Mouse (Mus musculus) cerebellum, postnatal 4 days (tissue): ENCODE measurements around the gene Myo1a.

Experiments used
- DNase-seq, 2 experiments: peaks; one replicate each; pipeline ENCODE4 v3.0.0; 2022; ENCODE audit warnings: low spot score in 2 of 2, mixed read lengths in 1 of 2

Myo1a gene

DNA sequence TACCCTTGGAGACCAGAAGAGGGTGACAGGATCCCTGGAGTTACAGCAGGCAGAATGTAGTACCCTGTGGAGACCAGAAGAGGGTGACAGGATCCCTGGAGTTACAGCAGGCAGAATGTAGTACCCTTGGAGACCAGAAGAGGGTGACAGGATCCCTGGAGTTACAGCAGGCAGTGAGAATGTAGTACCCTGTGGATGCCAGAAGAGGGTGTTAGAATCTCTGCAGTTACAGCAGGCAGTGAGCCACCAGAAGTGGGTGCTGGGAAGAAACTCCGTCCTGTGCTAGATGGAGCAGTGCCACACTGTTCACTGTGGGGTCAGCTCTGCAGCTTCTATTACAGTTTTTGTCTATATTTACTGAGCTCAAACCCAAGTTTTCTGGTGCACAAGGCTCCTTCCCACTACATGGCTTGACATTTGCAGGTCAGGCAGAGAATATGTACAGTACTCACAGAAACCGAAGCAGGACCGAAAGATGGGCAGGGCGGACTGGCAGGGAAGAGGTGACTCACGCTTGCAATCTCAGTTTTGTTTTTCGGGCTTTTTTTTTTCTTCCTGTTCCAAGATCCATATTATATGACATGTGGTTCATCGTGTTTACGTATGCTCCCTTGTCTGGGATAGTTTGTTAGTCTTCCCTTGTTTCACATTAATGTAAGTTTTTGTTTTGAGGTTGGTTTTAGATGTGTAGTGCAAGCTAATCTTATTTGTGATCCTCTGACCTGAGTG, 30.0 kb upstream of the Myo1a start:
- DNase-seq, result peak; percentile 53 to 82

DNA sequence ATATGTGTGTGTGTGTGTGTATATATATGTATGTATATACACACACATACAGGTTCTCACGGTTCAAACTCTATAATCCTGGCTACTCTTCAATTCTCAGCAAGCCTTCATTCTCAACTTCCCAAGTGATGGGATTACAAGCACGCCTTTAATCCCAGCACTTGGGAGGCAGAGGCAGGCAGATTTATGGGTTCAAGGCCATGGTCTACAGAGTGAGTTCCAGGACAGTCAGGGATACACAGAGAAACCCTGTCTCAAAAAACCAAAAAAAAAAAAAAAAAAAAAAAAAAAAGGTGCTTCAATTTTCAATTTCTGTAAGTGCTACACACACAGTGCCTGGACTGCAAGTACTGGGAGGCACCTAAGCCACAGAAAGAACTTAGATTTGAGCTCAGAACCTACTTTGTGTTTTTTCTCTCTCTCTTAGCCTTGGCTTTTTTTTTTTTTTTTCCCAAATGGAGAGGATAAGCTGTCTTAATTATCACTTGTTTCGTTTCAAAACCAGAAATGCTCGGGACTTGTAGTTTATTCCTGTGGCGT, 29.0 kb upstream of the Myo1a start:
- DNase-seq, result no peak

DNA sequence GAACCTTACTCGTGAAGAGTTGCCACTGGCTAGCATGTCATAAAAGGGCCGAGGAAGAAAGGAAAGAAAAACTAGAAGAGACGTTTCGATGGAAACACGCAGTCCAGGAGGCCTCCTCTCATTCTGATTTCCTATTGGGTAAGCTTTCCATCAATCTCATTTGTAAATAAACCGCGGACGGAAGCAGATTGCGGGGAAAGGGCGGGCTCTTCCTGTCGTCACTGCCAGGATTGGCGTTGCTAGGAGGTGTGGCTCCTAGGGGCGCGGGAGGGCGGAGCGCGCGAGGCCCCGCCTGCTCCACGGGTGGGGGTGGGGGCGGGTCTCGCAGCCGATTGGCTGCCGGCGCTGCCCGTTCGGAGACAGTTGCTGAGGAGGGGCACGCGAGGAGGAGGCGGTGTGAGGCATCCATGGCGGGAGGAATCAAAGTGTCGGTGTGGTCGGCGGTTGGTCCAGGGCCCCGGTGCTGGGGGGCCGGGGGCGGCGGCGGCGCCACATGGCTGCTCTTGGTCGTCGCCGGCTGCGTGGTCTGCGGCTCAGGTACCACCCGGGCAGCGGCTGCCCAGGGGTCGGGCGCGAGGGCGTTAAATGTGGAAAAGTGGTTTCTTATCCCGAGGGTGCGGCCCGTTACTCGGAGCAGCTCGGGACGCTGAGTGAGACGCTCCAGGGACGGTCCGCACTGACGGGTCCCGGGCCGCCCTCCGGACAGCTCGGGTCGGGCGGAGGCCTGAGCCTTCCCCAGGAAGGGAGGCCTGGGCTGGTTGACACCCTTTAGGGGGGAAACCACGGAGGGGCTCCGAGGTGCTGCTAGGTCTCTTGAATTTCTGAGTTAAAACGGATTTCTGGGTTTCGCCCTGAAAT, 28.1 kb upstream of the Myo1a start:
- peak; percentile 72 to 94 for DNase-seq

DNA sequence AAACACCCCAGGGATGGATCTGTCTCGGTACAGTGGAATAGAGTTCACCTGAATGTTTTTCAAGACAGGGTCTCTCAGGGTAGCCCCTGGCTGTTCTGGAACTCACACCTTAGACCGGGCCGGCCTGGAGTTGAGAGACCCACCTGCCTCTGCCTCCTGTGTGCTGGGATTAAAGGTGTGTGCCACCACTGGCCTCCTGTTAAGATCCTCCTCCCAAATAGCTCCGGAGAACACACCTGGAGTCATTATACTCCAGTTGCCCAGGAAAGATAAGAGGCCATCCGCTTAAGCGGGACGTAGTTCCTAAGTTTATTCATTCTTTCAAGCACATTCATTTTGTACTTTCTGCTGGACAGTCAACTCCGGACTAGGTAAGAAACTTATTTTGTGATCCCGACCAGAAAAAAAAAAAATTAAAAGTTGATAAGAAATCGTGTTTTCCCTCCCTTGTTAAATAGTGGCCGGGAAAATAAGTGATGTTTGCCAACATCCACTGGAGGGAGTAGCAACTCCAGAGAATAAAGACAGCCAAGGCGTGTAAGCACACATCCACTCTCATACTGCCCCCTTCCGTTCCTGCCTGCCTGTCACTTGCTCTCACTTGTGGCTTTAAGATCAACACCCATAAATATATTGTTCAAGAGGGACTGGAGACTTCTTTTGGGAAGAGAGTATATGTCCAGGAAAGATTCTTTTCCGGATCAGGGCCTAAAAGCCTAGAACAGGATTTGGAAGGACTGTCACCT, 27.2 kb upstream of the Myo1a start:
- DNase-seq, result peak in 1 of 2 experiments; percentile 68

DNA sequence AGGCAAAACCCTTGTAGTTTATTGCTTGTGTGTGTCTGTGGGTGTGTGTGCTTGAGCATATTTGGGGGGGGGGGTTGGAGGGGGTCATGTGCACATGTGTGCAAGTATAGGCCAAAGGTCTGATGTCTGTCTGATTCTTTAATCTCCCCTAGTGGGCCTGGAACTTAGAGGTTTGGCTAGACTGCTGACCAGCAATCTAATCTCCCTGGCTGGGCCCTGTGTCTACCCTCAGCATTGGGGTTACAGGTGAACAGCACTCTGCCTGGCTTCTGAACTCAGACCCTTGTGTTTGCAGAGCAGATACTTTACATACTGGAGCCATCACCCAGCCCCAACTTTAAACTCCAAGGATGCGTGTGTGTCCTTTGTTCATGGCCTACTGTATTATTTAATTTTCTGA, 25.8 kb upstream of the Myo1a start:
- DNase-seq, result no peak

DNA sequence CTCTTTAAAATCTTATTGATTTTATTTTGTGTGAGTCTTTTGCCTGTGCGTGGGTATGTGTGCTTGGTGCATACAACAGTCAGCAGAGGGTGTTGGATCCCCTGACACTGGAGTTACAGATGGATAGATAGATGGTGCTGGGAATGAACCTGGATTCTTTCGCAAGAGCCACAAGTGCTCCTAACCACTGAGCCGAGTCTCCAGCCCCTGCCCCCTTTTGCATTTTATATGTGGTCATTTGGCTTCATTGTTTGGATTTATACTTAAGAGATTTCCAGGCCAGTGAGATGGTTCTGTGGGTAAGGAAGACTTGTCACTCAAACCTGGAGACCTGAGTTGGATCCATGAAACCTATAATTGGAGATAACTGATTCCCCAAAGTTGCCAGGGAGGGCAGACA, 25.1 kb upstream of the Myo1a start:
- DNase-seq, result no peak

DNA sequence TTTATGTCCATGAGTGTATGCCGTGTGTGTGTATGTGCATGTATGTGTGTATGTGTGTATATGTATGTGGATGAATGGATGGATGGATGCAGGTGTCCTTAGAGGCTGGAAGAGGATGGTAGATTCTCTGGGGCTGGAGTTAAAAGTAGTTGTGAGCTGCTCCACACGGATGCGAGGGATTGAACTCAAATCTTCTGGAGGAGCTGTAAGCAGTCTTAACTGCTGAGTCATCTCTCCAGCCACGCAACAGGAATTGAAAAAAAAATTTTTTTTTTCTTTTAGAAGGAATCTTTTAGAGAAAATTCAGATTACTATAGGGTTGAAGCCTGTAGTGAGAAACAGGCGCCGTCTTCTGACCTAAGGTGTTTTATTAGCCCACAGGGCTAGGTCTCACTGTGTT, 22.1 kb upstream of the Myo1a start:
- no peak for DNase-seq

DNA sequence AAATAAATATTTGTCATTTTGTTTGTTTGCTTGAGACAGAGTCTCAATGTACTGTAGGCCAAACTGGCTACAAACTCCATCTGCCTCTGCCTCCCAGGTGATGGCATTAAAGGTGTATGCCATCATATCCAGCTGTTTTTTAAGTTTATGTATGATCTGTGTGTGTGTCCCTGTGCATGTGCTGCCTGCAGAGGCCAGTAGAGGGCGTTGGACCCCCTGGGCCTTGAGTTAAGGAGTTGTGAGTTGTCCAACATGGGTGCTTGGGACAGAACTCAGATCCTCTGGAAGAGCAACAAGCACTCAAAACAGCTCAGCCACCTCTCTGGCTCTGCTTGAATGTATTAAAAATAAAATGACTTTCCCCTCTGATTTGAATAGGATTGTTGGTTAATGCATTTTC, 13.9 kb upstream of the Myo1a start:
- DNase-seq, result no peak

DNA sequence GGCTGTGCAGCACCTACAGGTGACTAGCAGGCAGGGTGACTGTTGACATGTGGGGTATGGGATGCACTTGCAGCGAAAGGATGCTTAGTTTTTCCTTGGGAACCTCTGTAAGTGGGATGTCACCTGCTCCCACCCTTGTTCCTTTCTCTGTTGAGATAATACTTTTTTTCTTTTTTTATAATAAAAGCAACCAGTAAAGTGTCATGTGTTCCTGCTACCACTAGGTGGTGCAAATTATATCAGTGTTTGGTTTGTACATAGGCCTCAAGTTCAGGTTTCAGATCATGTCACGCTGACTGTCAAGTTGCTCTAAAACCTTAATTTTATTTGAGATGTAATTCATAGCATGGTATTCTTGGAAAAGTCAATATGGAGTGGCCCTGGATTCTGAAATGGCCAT, 10.3 kb upstream of the Myo1a start:
- DNase-seq, result no peak

DNA sequence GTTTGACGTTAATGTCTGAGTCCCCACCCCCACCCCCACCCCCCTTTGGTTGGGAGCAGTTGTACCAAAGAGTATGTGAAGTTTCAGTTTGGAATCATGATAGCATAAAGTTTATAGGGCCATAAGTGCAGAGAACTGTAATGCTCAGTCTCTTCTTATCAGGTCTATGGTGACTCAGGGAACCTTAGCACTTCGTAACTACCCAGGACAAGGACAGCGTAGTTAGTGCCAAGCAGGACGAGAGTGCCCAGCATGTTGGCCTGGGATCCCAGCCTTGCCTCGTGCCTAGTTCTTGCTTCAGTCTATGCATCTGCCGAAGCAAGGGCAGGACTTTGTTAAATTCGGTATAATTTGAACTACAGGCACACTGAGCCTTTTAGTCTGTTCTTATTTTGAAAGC, 9.2 kb upstream of the Myo1a start:
- DNase-seq, result no peak

DNA sequence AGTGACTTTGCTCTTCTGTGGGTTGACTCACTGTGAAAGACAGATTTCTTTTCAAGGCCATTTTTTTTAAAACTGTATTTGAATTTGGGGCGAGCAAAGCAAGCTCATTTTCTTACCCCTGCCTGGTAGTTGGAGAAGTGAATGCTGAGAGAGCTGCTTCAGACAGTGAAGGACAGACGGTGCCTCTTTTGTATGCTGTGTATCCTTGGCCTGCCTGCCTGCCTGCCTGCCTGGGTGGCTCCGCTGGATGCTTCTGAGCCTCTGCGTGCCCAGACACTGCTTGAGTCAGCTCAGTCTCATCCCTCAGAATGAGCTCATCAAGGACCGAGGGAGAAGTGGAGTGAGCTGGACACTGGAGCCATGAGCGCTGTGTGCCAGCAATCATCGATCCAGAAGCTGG, 6.0 kb upstream of the Myo1a start:
- no peak for DNase-seq

DNA sequence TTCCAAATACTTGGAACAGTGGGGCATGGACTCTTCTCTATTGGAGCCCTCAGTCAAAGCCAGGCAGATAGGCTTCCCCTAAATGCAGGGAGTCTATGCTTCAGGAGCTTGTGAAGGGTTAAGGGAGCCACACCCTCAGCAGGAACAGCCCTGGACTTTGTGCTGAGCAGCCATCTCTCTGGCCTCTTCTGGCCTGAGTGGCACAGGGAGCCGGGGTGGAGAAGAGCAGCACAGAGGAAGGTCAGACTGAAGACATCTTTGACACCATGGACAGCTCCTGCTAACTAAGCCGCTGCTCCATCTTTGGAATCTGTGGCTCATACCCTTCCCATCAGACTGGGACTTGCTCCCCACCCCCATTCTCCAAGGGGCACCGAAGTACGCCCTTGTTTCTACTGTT, 1.7 kb upstream of the Myo1a start:
- no peak for DNase-seq

DNA sequence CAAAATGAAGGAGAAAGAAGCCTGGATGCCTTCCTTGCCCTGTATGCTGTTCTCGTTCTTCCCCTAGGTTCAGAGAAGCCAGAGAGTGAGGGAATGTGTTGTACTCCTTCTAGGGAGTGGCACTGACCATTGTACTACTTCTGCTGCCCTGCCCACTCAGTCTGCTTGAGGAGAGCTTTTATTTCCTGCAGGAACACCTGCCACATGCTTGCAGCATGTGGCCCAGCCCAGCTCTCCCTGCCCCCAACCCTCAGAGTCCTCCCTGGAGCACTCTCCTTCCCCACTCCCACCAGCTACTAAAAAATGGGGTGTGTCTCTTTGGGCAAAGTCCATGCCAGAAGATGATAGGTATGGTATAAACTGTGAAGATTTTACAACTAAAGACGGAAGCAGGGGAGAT, 677 bp upstream of the Myo1a start:
- no peak for DNase-seq

DNA sequence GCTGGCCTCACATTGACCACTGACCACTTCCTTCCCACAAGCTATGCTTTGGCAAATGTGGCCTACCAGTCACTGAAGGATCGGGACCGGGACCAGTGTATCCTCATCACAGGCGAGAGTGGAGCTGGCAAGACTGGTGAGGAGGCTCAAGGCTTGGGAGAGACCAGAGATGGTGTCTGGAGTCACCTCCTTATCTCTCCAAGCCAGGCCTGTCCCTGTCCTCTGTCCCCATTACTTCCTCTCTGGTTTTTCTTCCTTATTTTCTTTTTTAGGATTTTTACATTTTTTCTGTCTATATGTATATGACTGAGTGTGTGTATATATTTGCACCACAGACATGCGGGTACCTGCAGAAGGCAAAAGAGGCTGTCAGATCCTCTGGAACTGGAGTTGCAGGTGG, 813 bp downstream of the Myo1a start:
- no peak for DNase-seq

DNA sequence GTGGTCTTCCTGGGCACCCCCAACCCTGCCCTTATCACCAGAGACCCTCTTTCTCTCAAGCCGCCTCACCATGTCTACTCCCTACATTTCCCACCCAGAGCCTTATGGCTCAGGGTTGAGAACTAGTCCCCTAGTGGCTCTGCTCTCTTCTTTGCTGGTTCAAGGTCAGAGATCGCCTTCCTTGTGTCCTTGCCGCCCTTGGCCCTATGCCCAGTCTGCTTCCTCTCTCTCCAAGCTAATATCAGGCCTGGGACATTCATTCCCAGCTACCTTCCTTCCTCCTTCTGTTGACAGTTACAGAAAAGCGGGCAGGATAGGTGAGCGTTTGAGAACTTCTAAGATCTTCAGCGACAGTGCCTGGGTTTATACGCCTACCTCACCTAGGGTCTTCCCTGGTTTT, 2.8 kb downstream of the Myo1a start:
- DNase-seq, result no peak

DNA sequence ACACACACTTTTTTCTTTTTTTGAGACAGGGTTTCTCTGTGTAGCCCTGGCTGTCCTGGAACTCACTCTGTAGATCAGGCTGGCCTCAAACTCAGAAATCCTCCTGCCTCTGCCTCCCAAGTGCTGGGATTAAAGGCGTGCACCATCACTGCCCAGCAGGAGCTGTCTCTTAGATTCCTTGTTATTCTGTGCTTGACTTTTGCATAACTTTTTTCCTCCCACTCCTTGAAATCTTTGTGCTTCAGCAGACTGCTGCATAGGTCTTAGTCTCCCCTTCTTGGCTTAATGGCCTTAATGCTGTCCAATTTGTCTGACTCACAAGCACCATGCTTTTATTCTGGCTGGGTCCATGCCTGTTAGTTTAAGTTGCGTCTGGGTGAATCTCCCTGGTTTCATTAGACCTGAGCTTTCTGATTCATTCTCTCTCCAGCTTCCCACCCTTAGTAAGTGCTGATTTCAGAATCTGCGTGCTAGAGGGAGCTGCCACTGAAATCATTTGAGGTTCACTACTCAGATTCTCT, 3.9 kb downstream of the Myo1a start:
- DNase-seq, result no peak

DNA sequence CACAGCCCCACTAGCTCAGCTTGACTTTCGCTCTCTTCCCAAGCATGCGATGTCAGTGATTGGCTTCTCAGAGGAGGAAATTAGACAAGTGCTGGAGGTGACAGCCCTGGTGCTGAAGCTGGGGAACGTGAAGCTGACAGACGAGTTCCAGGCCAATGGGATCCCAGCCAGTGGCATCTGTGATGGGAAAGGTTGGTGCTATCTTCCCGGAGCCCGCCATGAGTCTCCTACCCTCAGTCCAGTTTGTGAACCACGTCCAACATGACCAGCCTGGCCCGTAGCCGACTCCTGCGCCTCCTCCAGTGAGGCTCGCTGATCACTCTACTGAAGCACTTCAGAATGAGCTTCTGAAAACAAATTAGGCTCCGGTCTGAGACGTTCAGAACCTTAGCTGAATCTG, 5.4 kb downstream of the Myo1a start:
- no peak for DNase-seq

DNA sequence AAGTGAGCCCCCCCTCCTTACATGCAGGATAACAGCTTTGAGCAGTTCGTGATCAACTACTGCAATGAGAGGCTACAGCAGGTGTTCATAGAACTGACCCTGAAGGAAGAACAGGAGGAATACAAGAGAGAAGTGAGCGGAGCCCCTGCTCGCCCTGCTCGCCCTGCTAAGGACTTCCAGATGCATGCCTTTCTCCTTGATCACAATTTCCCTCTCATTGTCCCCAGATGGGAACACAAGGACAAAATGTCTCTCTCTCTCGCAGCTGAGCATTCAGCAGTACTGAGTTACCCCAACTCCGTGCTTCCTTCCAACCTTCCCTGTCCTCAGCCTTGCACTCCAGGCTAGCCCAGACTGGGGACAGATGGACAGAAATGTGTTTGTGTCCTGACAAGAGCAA, 7.8 kb downstream of the Myo1a start:
- no peak for DNase-seq

DNA sequence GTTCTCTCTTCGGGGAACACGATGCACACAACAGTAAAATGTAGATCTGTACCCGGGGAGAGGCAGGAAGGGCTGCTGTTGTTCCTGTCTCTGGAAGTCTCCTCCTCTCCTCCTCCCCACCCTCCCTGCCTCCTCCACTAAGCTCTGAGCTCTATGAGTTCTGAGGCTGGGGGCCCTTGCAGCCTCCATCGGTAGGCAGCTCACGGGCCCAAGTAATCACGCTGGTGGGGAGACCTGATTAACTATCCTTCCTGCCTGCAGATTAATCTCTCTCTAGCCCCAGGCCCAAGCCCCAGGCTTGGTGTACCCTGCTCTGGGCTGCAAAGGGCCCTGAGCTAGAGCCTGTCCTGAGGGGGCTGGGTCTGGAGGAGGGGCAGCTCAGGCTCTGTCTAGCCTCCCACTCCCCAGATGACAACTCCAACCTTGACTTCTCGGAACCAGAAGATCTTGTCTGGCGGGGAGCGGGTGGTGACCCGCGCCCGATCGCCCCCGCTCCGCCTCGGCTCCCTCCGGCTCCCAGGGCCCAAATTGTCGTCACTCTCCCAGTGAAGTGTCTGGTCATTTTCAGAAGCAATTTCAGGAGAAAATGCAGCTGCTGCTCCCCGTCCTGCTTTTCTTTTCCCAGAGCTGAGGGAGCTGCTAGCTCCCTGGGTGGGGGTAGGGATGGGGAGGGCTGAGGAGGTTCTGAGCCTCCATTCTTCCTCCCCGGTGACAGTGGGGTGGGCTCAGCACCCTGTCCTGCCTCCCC, 16.9 kb downstream of the Myo1a start:
- no peak for DNase-seq

DNA sequence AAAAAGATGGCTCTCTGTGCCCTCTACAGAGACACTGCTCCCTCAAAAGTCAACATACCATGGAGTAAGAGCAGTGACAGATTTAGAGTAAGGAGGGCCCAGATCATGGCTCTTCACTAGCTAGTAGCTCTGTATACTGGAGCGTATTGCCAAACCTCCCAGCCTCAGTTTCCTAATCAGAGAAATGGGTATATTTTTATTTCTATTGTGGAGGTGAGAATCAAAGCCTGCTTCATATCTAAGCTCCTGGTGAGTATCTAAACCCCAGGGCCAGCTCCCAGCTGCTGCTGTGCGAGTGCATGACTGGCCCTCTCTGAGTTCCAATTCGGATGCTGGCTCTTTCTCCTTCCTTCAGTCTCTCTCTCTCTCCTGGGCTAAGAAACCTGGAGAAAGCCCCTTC, 19.2 kb downstream of the Myo1a start, which contains the start of gene Tac2:
TSS of gene Tac2 (plus strand) at position 301 of the 400 bp plus-strand sequence.
- no peak for DNase-seq

DNA sequence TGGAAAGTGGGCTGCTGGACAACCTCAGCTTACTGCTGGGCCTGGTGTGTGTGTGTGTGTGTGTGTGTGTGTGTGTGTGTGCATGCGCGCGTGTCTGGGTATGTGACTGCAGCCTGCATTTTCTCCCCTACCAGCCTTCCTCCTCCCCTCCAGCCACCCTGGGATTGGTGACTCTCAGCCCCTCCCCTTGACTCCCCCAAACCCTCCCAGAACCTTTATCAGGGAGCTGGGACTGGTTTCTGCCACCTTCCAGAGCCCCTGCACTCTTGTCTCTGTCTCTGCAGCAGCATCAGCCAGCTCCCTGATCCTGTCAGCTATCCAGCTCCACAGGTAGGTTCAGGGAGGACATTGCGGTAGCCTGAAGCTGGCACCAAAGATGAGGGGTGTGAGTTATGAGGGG, 20.2 kb downstream of the Myo1a start:
- DNase-seq, result no peak
